Mouse (Mus musculus): ENCODE measurements at regions not wholly inside any gene's neighbourhood (a gene's known extent, or its start where the extent isn't known, plus 50 kb on each side); places are given as distances from the start of the nearest gene placed in this dataset.

DNA sequence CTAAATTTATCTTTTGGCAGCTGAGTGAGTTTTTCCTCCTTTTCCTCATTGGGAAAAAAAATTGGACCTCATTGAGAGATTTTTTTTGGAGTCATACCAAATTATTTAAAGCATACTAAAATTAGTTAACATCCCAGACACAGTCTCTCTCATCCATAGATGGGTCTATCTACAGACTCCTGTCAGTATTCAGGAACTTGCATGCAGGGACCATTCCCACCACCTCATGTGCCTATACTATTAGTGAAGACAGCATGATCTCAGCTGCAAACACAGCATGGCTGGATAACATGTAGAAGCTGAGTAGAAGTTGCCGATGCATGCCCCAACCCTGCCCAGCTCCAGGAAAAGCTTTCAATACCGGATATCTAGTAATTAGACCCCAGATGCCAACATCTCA, 677.2 kb upstream of the Cblb start:
- TF ChIP-seq ZC3H11A (IDR thresholded peaks at IDR 0.05; ENCODE audit: borderline replicate concordance, low read depth, low read length) (no peak), CHD2 (IDR thresholded peaks at IDR 0.05; ENCODE audit: low read depth, low read length) (no peak), MAFK (IDR thresholded peaks at IDR 0.05; ENCODE audit: insufficient read depth, low read depth, low read length) (no peak), ZNF384 (IDR thresholded peaks at IDR 0.05; ENCODE audit: low read depth, low read length) (no peak), HCFC1 (IDR thresholded peaks at IDR 0.05; ENCODE audit: borderline replicate concordance, insufficient read depth, low read length) (no peak)

Data from ES-E14 (cell line).